Mouse (Mus musculus) ES-E14 (cell line): ENCODE data around the gene Irf2bpl. TPM values are rescaled to one million over a fixed set of nuclear protein-coding genes. Genes with fewer than 3 reads are reported as not detected.

Experiments
- DNase-seq: peaks from one replicate; pipeline ENCODE4 v3.0.0-alpha.2; 2013; ENCODE audit warnings: low read depth, low spot score
- H3K27ac ChIP-seq: 2 replicates; pipeline ENCODE4 v1.5.1; 2012; ENCODE audit warnings: low read depth, mild to moderate bottlenecking, low read length, moderate library complexity, mixed read lengths; ENCODE audit not compliant: poor library complexity, insufficient read depth, severe bottlenecking
- H3K36me3 ChIP-seq: 2 replicates; pipeline ENCODE4 v1.6.1; 2012; ENCODE audit warnings: mild to moderate bottlenecking, low read length, moderate library complexity, mixed read lengths; ENCODE audit not compliant: control insufficient read depth, poor library complexity, insufficient read depth, severe bottlenecking
- H3K4me1 ChIP-seq, 2 experiments: fragments of 150-350 bp in 1 of 2; sonication (generic) in 1 of 2; 2 replicates each; pipeline ENCODE4 v1.6.1; 2012; ENCODE audit warnings: low read length in 2 of 2, mild to moderate bottlenecking in 1 of 2, mixed read lengths in 1 of 2; ENCODE audit not compliant: control insufficient read depth in 2 of 2, insufficient read depth in 2 of 2, poor library complexity in 1 of 2
- H3K4me3 ChIP-seq, 2 experiments: fragments of 150-350 bp in 1 of 2; sonication (generic) in 1 of 2; 2 replicates each; pipeline ENCODE4 v1.5.1; 2012; ENCODE audit warnings: low read length in 2 of 2, low read depth in 1 of 2, mild to moderate bottlenecking in 1 of 2, mixed read lengths in 1 of 2; ENCODE audit not compliant: insufficient read depth in 1 of 2, poor library complexity in 1 of 2, severe bottlenecking in 1 of 2
- H3K9ac ChIP-seq: 2 replicates; pipeline ENCODE4 v1.6.1; 2012; ENCODE audit warnings: low read depth, mild to moderate bottlenecking, low read length, mixed read lengths; ENCODE audit not compliant: poor library complexity, insufficient read depth, severe bottlenecking
- H3K9me3 ChIP-seq: fragments of 150-350 bp; sonication (generic); 2 replicates; pipeline ENCODE4 v1.6.1; 2012; ENCODE audit warnings: low read depth, mild to moderate bottlenecking, low read length; ENCODE audit not compliant: control insufficient read depth, insufficient read depth
- CHD2 ChIP-seq: IDR thresholded peaks from 2 replicates; pipeline ENCODE4 v1.6.1; 2014; ENCODE audit warnings: mild to moderate bottlenecking, low read depth, low read length, inconsistent platforms
- HCFC1 ChIP-seq: IDR thresholded peaks from 2 replicates; pipeline ENCODE4 v1.6.1; 2012; ENCODE audit warnings: low read length, inconsistent platforms, borderline replicate concordance; ENCODE audit not compliant: insufficient read depth
- MAFK ChIP-seq: IDR thresholded peaks from 2 replicates; pipeline ENCODE4 v1.6.1; 2014; ENCODE audit warnings: mild to moderate bottlenecking, low read depth, low read length, inconsistent platforms; ENCODE audit not compliant: insufficient read depth
- ZC3H11A ChIP-seq: IDR thresholded peaks from 2 replicates; pipeline ENCODE4 v1.6.1; 2012; ENCODE audit warnings: low read depth, mild to moderate bottlenecking, inconsistent platforms, low read length, borderline replicate concordance
- ZNF384 ChIP-seq: IDR thresholded peaks from 2 replicates; pipeline ENCODE4 v1.6.1; 2012; ENCODE audit warnings: low read depth, low read length, inconsistent platforms
- in situ Hi-C, 2 experiments: fragments of 600-800 bp; cut with MboI; formaldehyde crosslinking; loops; one replicate each; pipeline ENCODE4 v1.15.1; 2025; ENCODE audit warnings: low sequenced_read_pairs in 2 of 2, inconsistent platforms in 1 of 2; ENCODE audit not compliant: unreplicated experiment in 2 of 2
- total RNA-seq: library from RNA; depleted of rRNA; stranded (reverse); fragments of 300-350 nt; gene quantifications from 2 replicates; pipeline ENCODE4 v1.2.3, GENCODE M21; 2012

The Irf2bpl gene
- total RNA-seq, 1 experiment = 43.2 TPM

GRCm38 (mm10) chr12:86915617-86916016 lies 31.0 kb upstream of the Irf2bpl start:
- DNase-seq = no peak
- Histone ChIP-seq H3K27ac (peak overlapping the region; percentile 62; the same call in 1 of the 2 replicates), H3K4me3 (no peak overlapping the region), H3K4me1 (peaks cover 31 to 45% of the 10 kb centered on the region in 2 experiments), H3K9me3 (no peaks in the 10 kb centered on the region), H3K36me3 (no peaks in the 10 kb centered on the region), H3K9ac (no peak overlapping the region)
- in situ Hi-C loops = no loop called here
- TF ChIP-seq ZC3H11A = no peak
- no peak for TF ChIP-seq HCFC1
- TF ChIP-seq MAFK = no peak

GRCm38 (mm10) chr12:86914756-86915155 lies 30.2 kb upstream of the Irf2bpl start:
- Histone ChIP-seq H3K9ac (peak overlapping the region; percentile 30; the same call in 1 of the 2 replicates), H3K4me1 (peaks cover 34 to 45% of the 10 kb centered on the region in 2 experiments)
- no peak for DNase-seq

GRCm38 (mm10) chr12:86914351-86914750 lies 29.8 kb upstream of the Irf2bpl start:
- Histone ChIP-seq H3K4me1 (peaks cover 34 to 44% of the 10 kb centered on the region in 2 experiments), H3K36me3 (no peaks in the 10 kb centered on the region), H3K9me3 (no peaks in the 10 kb centered on the region), H3K27ac (peak overlapping the region; percentile 52), H3K9ac (peak overlapping the region; percentile 30; the same call in 1 of the 2 replicates), H3K4me3 (0 out of 4 replicates have a peak overlapping the region, but pooled peaks of 1 of the 2 experiments have one; percentile 4)
- no peak for DNase-seq
- TF ChIP-seq HCFC1 = no peak
- TF ChIP-seq ZNF384 = no peak
- 0 out of 2 replicates have a peak, but pooled peaks have one; percentile 9 for TF ChIP-seq MAFK
- in situ Hi-C loops = no loop called here

More at GRCm38 (mm10) chr12:86914756-86915155, 30.2 kb upstream of the Irf2bpl start:
- Histone ChIP-seq H3K4me3 (no peak overlapping the region), H3K27ac (peak overlapping the region; percentile 52), H3K36me3 (no peaks in the 10 kb centered on the region), H3K9me3 (no peaks in the 10 kb centered on the region)
- in situ Hi-C loops = no loop called here
- TF ChIP-seq MAFK = no peak
- TF ChIP-seq ZC3H11A = no peak
- no peak for TF ChIP-seq ZNF384
- no peak for TF ChIP-seq CHD2

- H3K9me3 ChIP-seq = no peaks in the 10 kb centered on the region
- no peak for DNase-seq
- H3K4me1 ChIP-seq = peaks cover 27 to 42% of the 10 kb centered on the region in 2 experiments
- H3K36me3 ChIP-seq = no peaks in the 10 kb centered on the region
- TF ChIP-seq HCFC1 (no peak), ZC3H11A (no peak), MAFK (0 out of 2 replicates have a peak, but pooled peaks have one; percentile 5), ZNF384 (peak; percentile 86), CHD2 (no peak)
- in situ Hi-C loops = no loop called here
- peak overlapping the region; percentile 80 for H3K9ac ChIP-seq
- peak overlapping the region; percentile 96 for H3K27ac ChIP-seq
- H3K4me3 ChIP-seq = peak overlapping the region; percentile 48 to 60
These were observed 27.9 kb upstream of the Irf2bpl start for GRCm38 (mm10) chr12:86912335-86913093.

- no peak for DNase-seq
- TF ChIP-seq MAFK = no peak
- TF ChIP-seq CHD2 = no peak
- Histone ChIP-seq H3K4me3 (peak overlapping the region; percentile 48 to 60), H3K9me3 (no peaks in the 10 kb centered on the region), H3K36me3 (no peaks in the 10 kb centered on the region), H3K9ac (peak overlapping the region; percentile 78; the same call in 1 of the 2 replicates), H3K4me1 (peaks cover 22 to 43% of the 10 kb centered on the region in 2 experiments), H3K27ac (peak overlapping the region; percentile 96; the same call in 1 of the 2 replicates)
- in situ Hi-C loops = no loop called here
These were observed 26.9 kb upstream of the Irf2bpl start for GRCm38 (mm10) chr12:86911482-86911931.
